Mouse (Mus musculus) cerebellum, adult (tissue): ENCODE measurements at regions not wholly inside any gene's neighbourhood (a gene's known extent, or its start where the extent isn't known, plus 50 kb on each side); places are given as distances from the start of the nearest gene placed in this dataset.

Source experiments
- ATAC-seq: cut with Nextera tagmentation; 2 replicates; pipeline ENCODE4 v1.9.2; 2017; ENCODE audit warnings: mild to moderate bottlenecking, moderate library complexity, mixed read lengths; ENCODE audit not compliant: insufficient number of reproducible peaks, low FRiP score, low TSS enrichment

DNA sequence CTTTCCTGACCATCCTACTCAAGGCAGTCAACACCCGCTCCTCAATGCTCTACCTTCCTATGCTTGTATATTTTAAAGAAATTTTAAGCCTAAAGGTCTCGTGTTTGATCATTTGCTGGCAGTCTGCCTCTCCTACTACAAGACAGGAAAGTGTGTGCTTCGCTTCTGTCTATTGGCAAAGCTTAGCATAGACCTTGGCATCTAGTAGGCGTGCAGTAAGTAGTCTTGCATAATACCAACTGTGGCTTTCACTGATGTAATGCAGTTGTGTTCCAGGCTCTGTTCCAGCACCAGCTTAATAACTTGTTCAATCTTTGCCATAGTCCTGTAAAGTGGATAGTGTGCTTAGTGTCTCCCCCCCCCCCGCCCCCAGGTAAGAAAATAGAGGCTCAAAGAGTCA, 179.5 kb upstream of the Sox2 start:
- no peak for ATAC-seq

GRCm38 (mm10) chr3:34469946-34470345, 180.3 kb upstream of the Sox2 start:
- no peak for ATAC-seq

- no peak for ATAC-seq
Measured at GRCm38 (mm10) chr3:34466312-34466711, 183.9 kb upstream of the Sox2 start.

GRCm38 (mm10) chr3:34465040-34465831, 185.0 kb upstream of the Sox2 start:
- no peak for ATAC-seq

- no peak for ATAC-seq
Measured at GRCm38 (mm10) chr3:34458766-34459165, 191.4 kb upstream of the Sox2 start.

DNA sequence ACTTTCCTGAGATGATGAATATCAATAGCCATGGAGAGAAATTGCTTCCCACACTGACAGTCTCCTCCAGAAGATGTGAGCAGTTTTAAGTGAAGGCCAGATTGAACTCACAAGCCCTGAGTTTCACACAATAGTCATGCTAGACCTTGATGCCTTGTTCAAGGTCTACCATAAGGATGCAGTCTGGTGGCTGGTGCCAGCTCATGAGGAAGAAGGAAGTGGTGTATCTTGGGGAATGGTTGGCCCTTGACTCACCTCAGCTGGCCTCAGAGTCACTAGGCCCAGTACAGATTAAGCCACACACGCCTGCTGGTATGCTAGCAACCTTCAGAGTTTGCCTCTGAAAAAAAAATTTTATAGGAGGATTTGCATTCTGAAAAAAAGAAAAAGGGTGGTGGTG, 192.4 kb upstream of the Sox2 start:
- no peak for ATAC-seq

GRCm38 (mm10) chr3:34456488-34457433, 193.4 kb upstream of the Sox2 start:
- no peak for ATAC-seq

DNA sequence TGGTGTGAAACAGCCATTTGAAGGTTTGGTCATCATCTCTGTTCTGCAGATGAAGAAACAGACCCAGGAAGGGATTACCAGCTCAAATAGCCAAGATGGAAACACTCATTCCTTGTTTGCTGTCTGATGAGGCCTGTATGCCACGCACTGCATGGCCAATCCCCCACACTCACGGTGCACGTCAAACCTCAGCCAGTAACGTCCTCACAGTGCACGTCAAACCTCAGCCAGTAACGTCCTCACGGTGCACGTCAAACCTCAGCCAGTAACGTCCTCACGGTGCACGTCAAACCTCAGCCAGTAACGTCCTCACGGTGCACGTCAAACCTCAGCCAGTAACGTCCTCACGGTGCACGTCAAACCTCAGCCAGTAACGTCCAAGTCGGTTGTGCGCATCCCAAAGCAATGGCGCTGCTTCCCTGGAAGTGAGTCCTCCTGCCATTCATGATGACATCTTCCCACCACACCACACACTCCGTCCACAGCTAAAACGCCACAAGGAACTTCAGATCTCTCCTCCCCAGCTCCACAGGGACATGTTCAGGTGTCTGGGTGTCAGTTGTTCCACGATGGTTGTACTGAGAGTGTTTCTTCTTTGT, 196.1 kb upstream of the Sox2 start:
- ATAC-seq: no peak

DNA sequence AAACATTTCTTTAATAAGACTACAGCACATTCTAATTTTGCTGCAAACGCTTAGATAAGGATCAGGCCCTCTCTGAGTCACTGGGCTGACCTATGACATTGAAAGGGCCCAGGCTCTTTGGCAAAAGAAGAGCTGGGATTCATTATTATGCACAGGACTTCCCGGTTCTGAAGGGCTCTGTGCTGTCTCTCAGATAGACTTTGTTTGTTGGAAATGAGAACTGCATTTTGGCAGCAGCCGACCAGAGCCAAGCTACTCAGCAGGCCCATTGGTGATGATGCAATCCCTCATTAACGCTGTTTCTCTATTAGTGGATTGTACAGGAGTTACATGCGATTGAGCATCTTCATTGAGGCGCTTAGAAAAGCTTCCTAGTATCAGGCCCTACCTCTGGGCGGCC, 204.9 kb upstream of the Sox2 start:
- 0 out of 2 replicates have a peak, but pooled peaks have one; percentile 16 for ATAC-seq

DNA sequence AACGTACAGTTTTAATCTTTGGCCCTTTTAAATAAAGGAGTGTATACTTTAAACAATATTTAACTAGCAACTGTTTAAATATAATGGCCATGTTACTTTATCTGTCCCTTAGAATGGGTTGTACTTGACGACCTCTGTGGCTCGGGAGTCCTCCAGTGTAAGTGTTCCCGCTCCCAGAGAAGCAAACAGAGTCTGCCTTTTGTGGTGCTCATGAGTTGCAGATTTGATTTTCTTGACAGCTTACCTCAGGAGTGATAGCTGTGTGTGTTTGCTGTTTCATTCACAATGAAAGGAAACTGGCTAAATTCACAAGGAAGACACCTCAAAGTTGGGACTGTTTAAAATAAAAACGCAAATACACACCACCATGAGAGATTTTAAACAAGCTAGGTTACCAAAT, 205.4 kb upstream of the Sox2 start:
- no peak for ATAC-seq

GRCm38 (mm10) chr3:34443731-34444628, 206.2 kb upstream of the Sox2 start:
- no peak for ATAC-seq

- no peak for ATAC-seq
Measured at GRCm38 (mm10) chr3:34443307-34443706, 206.9 kb upstream of the Sox2 start.

DNA sequence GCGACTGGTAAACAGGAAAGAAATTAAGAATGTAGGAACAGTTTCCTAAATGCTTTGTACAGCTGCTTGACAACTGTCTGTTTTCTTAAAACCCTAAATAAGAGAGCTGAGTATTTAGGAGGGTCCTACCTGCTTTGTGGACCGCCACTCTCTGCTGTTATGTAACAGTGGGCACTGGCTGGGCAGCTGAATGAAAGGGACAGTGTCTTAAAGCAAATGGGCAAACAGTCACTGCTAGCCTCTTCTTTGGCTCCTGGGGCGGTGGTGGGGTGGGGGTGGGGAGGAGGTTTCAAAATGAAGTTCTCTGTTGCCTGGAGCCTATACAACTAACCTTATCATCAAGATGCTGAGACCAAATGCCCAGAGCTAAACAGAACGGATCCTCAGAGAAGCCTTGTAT, 208.4 kb upstream of the Sox2 start:
- no peak for ATAC-seq

- no peak for ATAC-seq
Measured at GRCm38 (mm10) chr3:34441266-34441665, 208.9 kb upstream of the Sox2 start.

GRCm38 (mm10) chr3:34434901-34435300, 215.3 kb upstream of the Sox2 start:
- no peak for ATAC-seq

DNA sequence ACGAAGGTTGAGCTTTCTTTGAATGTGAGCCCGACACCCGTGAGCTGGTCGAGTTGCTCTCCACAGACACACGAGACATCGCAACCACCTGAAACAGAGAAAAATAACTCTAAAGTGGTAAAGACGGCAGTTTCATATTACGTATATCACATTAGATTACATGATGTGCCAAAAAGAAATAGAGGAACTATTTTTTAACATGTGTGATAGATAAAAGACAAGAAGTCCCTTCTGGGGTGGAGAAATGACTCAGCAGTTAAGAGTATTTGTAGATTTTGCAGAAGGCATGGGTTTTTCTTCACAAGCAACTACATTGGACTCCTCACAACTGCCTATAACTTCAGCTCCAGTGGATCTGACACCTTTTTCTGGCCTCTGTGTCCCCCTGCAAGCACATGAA, 222.2 kb upstream of the Sox2 start:
- ATAC-seq: no peak

DNA sequence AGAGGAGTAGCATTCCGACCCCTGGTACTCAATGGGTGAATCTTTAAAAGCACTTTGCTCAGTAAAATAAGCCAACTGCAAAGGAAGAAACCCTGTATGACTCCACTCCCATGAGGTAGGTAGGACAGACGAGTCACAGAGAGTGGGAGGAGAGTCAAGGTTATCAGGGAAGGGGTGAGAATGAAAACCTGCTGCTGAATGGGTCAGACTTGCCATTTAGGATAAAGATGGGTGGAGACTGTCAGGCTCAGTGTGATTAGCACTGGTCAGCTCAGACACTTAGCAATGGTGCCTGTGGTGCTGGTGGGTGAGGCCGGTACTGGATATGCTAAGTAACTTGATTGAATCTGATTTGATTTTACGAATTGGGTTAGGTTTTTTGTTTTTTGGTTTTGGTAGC, 222.7 kb upstream of the Sox2 start:
- ATAC-seq: no peak

DNA sequence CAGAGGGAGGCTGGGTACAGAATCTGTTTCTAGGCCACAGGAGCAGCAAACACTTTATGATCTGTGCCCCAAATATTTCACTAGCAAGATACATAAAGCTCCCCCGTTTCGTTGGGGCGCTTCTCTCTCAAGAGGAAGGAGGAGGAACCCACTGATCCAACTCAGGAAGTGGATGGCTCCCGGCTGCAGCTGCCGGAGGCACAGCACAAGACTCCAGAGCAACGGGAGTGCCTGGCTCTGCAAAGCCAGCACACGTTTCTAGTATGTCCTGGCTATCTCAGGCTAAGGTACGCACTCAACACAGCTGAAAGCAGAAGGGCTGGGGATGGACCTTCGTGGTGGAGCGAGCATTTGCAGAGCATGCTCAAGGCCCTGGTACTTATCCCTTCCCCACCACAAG, 223.2 kb upstream of the Sox2 start:
- no peak for ATAC-seq

GRCm38 (mm10) chr3:34411915-34412306, 238.3 kb upstream of the Sox2 start:
- no peak for ATAC-seq
